Mouse (Mus musculus) lung, postnatal 0 days (tissue): ENCODE data around the gene Ttc7. TPM values are rescaled to one million over a fixed set of nuclear protein-coding genes. Genes with fewer than 3 reads are reported as not detected.

Experiments
- ATAC-seq: fragments of 200-750 bp; cut with Nextera tagmentation; 2 replicates; pipeline ENCODE4 v1.8.0; 2017; ENCODE audit warnings: moderate library complexity
- DNase-seq: peaks from one replicate; pipeline ENCODE4 v3.0.0-alpha.2; 2016; ENCODE audit warnings: low spot score
- H3K27ac ChIP-seq: fragments of 300-500 bp; sonication (generic); 2 replicates; pipeline ENCODE4 v1.5.1; 2014; ENCODE audit warnings: antibody characterized with exemption, mild to moderate bottlenecking, low read length, mixed read lengths
- H3K27me3 ChIP-seq: fragments of 300-500 bp; sonication (generic); replicated peaks from 2 replicates; pipeline ENCODE4 v1.6.1; 2014; ENCODE audit warnings: low read length, mixed read lengths; ENCODE audit not compliant: insufficient read depth
- H3K36me3 ChIP-seq: fragments of 300-500 bp; sonication (generic); 2 replicates; pipeline ENCODE4 v1.6.1; 2014; ENCODE audit warnings: low read length, mixed read lengths; ENCODE audit not compliant: insufficient read depth
- H3K4me1 ChIP-seq: fragments of 300-500 bp; sonication (generic); 2 replicates; pipeline ENCODE4 v1.6.1; 2014; ENCODE audit warnings: antibody characterized with exemption, low read depth, low read length, mixed read lengths; ENCODE audit not compliant: insufficient read depth
- H3K4me2 ChIP-seq: fragments of 300-500 bp; sonication (generic); replicated peaks from 2 replicates; pipeline ENCODE4 v1.6.1; 2014; ENCODE audit warnings: low read depth, mild to moderate bottlenecking, low read length, moderate library complexity, mixed read lengths
- H3K4me3 ChIP-seq: fragments of 300-500 bp; sonication (generic); 2 replicates; pipeline ENCODE4 v1.5.1; 2014; ENCODE audit warnings: low read depth, low read length
- H3K9ac ChIP-seq: fragments of 300-500 bp; sonication (generic); replicated peaks from 2 replicates; pipeline ENCODE4 v1.6.1; 2014; ENCODE audit warnings: low read depth, mild to moderate bottlenecking
- H3K9me3 ChIP-seq: fragments of 300-500 bp; sonication (generic); 2 replicates; pipeline ENCODE4 v1.6.1; 2016; ENCODE audit warnings: low read length, mixed read lengths
- CTCF ChIP-seq: IDR thresholded peaks from 2 replicates; pipeline ENCODE4 v1.5.1; 2016; ENCODE audit warnings: antibody characterized with exemption, mild to moderate bottlenecking
- EP300 ChIP-seq: IDR thresholded peaks from 2 replicates; pipeline ENCODE4 v1.6.1; 2016; ENCODE audit warnings: antibody characterized with exemption, mild to moderate bottlenecking, control low read depth
- WGBS: fragments of 180-500 bp; shearing (Covaris S2); extraction: QIAGEN DNeasy Blood & Tissue Kit; methylation state at CpG from one replicate; pipeline ENCODE4 v1.1.7; 2014; 5-methylcytosine and 5-hydroxymethylcytosine counted together
- polyA plus RNA-seq: library from polyadenylated mRNA; unstranded; fragments of >200 nt; fragmentation: Nextera tagmentation; extraction: Ambion mirVana; gene quantifications from 2 replicates; pipeline ENCODE4 v1.2.1, GENCODE M21; 2015

The Ttc7 gene
- polyA plus RNA-seq, 1 experiment from 2014 or later, result 16.4 TPM

DNA sequence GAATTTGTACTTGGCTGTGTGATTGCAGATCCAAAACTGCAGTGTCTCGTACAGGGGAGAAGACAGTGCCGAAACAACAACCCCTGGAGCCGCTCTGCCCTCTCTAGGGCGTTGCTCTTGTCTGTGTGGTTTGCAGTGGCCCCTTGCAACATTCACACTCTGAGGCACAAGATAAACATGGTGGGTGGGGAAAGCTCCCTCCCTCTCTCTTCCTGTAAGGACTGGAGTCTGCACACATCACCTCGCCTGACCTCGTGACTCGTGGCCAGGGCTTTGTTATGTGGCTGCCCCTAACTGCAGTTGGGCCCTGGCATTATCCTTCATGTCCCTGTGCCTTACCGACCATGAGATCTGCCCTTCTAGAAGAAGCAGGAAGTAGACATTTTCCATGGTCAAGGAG is 82.6 kb downstream of the Ttc7 start:
- H3K36me3 ChIP-seq, result no peaks in the 10 kb centered on the region
- no peak overlapping the region for H3K4me2 ChIP-seq
- no peaks in the 10 kb centered on the region for H3K27me3 ChIP-seq
- peaks cover 10% of the 10 kb centered on the region; the same call in 1 of the 2 replicates for H3K4me1 ChIP-seq
- no peak overlapping the region for H3K9ac ChIP-seq
- H3K9me3 ChIP-seq, result no peaks in the 10 kb centered on the region
- no peak overlapping the region for H3K4me3 ChIP-seq
- ATAC-seq (peak; percentile 44), DNase-seq (peak; percentile 44)
- TF ChIP-seq CTCF (no peak), EP300 (no peak)
- H3K27ac ChIP-seq, result no peak overlapping the region
- WGBS, result 41% methylated on average over 8 of the region's 8 CpGs

DNA sequence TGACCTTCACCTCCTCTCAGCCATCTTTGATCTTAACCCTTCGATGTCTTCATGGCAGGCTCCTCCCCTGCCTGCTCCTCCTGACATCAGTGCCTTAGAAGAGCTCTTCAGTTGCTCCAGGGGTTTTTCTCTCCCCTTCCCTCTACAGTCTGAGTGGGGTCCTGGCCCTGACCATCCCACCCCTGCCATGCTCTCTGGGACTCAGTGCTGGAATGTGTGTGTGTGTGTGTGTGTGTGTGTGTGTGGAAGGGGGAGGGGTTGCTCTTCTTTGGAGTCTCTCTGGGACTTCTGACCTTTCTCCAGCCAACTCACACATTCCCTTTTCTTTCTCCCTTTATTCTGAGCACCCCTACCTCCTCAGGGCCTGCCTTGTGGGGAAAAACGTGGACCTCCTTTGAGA is 83.8 kb downstream of the Ttc7 start:
- Histone ChIP-seq H3K36me3 (no peaks in the 10 kb centered on the region), H3K9ac (no peak overlapping the region), H3K27ac (no peak overlapping the region), H3K4me2 (no peak overlapping the region), H3K4me1 (peaks cover 10% of the 10 kb centered on the region; the same call in 1 of the 2 replicates), H3K4me3 (no peak overlapping the region), H3K9me3 (no peaks in the 10 kb centered on the region), H3K27me3 (no peaks in the 10 kb centered on the region)
- TF ChIP-seq EP300, result no peak
- TF ChIP-seq CTCF, result no peak
- ATAC-seq (no peak), DNase-seq (no peak)
- 55% methylated on average over 2 of the region's 2 CpGs for WGBS

DNA sequence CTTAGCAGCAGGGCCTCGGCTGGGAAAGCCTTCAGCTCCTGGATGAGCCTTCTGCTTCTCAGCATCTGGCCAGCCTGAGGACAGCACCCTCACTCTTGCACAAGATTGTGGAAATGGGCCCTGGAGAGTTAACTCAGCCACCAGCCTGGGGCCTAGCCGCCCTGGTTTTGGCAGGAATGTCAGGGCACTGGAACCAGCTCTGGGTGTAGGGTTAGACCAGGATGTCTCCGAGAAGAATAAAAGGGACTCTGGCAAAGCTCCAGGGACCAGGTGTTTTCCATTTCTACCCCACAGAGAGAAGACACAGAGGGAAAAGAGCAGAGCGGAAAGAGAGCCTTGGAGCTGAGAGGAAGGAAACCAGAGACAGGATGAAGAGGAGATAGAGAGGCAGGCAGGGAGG is 84.5 kb downstream of the Ttc7 start:
- 41% methylated on average over 4 of the region's 4 CpGs for WGBS
- no peak for ATAC-seq
- no peaks in the 10 kb centered on the region for H3K36me3 ChIP-seq
- no peak overlapping the region for H3K4me2 ChIP-seq
- DNase-seq, result no peak
- no peaks in the 10 kb centered on the region for H3K9me3 ChIP-seq
- H3K4me1 ChIP-seq, result peaks cover 10% of the 10 kb centered on the region; the same call in 1 of the 2 replicates
- H3K27me3 ChIP-seq, result no peaks in the 10 kb centered on the region
- H3K27ac ChIP-seq, result no peak overlapping the region
- H3K9ac ChIP-seq, result no peak overlapping the region
- no peak overlapping the region for H3K4me3 ChIP-seq
- TF ChIP-seq CTCF (no peak), EP300 (no peak)

GRCm38 (mm10) chr17:87367640-87368039 is 85.0 kb downstream of the Ttc7 start:
- Histone ChIP-seq H3K4me2 (no peak overlapping the region), H3K9me3 (no peaks in the 10 kb centered on the region), H3K4me3 (no peak overlapping the region), H3K27ac (no peak overlapping the region), H3K27me3 (no peaks in the 10 kb centered on the region), H3K36me3 (no peaks in the 10 kb centered on the region), H3K4me1 (peaks cover 10% of the 10 kb centered on the region; the same call in 1 of the 2 replicates), H3K9ac (no peak overlapping the region)
- WGBS, result 58% methylated on average over 3 of the region's 3 CpGs
- DNase-seq (no peak), ATAC-seq (no peak)
- TF ChIP-seq EP300, result no peak
- TF ChIP-seq CTCF, result no peak

DNA sequence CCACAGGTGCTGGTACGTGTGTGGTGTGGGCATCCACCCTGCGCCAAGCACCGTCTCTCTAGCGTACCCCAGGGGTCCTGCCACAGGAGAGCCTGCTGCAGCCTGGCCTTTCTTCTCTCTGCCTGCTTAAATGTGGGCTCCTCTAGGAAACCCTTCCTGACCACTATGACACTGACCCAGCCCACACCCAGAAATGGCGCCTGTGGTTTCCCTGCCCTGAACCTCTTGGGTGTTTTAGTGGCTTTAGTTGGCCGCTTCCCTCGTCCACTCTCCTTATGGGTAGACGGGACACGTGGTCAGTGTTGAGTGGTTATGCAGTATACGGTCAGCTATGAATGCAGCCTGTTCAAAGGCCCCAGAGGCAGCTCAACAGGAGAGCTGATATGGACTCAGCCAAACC is 85.8 kb downstream of the Ttc7 start:
- TF ChIP-seq EP300 (no peak), CTCF (no peak)
- DNase-seq (no peak), ATAC-seq (no peak)
- Histone ChIP-seq H3K9me3 (no peaks in the 10 kb centered on the region), H3K4me2 (no peak overlapping the region), H3K27me3 (no peaks in the 10 kb centered on the region), H3K9ac (no peak overlapping the region), H3K4me3 (no peak overlapping the region), H3K4me1 (peaks cover 10% of the 10 kb centered on the region; the same call in 1 of the 2 replicates), H3K27ac (no peak overlapping the region), H3K36me3 (no peaks in the 10 kb centered on the region)
- 82% methylated on average over 10 of the region's 10 CpGs for WGBS

- H3K4me3 ChIP-seq, result no peak overlapping the region
- WGBS, result 70% methylated on average over 16 of the region's 18 CpGs
- no peaks in the 10 kb centered on the region for H3K36me3 ChIP-seq
- no peak overlapping the region for H3K9ac ChIP-seq
- ATAC-seq (no peak), DNase-seq (no peak)
- H3K4me2 ChIP-seq, result no peak overlapping the region
- H3K9me3 ChIP-seq, result no peaks in the 10 kb centered on the region
- no peak overlapping the region for H3K27ac ChIP-seq
- TF ChIP-seq CTCF, result no peak
- TF ChIP-seq EP300, result no peak
- peaks cover 10% of the 10 kb centered on the region; the same call in 1 of the 2 replicates for H3K4me1 ChIP-seq
- H3K27me3 ChIP-seq, result no peaks in the 10 kb centered on the region
Observed at GRCm38 (mm10) chr17:87369270-87369759, 86.6 kb downstream of the Ttc7 start.

DNA sequence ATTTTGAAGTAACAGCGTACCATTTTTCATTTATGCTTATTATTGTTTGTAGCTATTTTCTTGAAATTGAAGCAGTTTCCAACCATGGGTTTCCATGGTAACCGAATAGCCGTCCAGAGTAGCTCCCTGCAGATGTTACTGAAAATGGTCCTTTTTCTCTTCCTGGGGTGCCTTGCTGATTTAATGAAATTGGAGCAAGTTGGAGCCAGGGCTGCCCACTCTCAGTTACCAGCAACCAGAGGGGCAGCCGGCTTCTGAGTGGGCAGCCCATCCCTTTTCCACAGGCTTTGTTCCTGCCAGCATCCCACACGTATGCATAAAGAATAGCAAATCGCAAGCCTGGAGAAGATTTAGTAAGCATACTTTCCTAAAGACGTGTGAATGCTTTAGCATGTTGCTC is 89.5 kb downstream of the Ttc7 start:
- no peak overlapping the region for H3K9ac ChIP-seq
- TF ChIP-seq EP300 (no peak), CTCF (no peak)
- no peak overlapping the region for H3K27ac ChIP-seq
- no peaks in the 10 kb centered on the region for H3K36me3 ChIP-seq
- WGBS, result 86% methylated on average over 7 of the region's 7 CpGs
- no peaks in the 10 kb centered on the region for H3K9me3 ChIP-seq
- H3K4me1 ChIP-seq, result peaks cover 18% of the 10 kb centered on the region; the same call in 1 of the 2 replicates
- no peak overlapping the region for H3K4me3 ChIP-seq
- no peak for ATAC-seq
- no peak overlapping the region for H3K4me2 ChIP-seq
- DNase-seq, result no peak
- H3K27me3 ChIP-seq, result no peaks in the 10 kb centered on the region
